Mouse (Mus musculus) CD4-positive, CD25-positive, alpha-beta regulatory T cell, adult 4 months (primary cell): ENCODE data around the gene Tekt4. TPM values are rescaled to one million over a fixed set of nuclear protein-coding genes. Genes with fewer than 3 reads are reported as not detected.

Experiments
- ATAC-seq: one replicate; pipeline ENCODE4 v1.8.0; 2017
- polyA plus RNA-seq, 2 experiments: library from polyadenylated mRNA; unstranded; fragments of 100-300 nt; shearing (Covaris generic); gene quantifications; one replicate each; pipeline ENCODE4 v1.2.1; 2017

Tekt4 gene
- polyA plus RNA-seq, 2 experiments from 2014 or later = not detected

DNA sequence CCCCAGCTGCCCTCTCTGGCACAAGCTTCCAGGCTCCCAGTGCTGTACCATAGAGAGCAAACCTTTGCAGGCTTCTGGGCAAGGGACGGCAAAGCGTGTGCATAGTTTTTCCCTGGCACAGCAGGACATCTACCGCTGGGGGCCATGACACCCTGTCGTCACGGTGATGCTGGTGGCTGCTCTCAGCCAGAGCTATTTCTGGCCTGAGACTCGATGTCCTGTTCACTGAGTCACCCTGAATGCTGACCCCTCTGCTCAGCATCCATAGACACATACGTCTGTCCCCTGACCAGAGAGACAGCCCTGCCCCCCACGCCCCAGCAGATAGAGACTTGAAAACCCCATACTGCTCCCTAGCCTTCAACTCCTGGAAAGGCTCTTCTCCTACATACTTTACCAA, 25.7 kb downstream of the Tekt4 start:
- no peak for ATAC-seq

DNA sequence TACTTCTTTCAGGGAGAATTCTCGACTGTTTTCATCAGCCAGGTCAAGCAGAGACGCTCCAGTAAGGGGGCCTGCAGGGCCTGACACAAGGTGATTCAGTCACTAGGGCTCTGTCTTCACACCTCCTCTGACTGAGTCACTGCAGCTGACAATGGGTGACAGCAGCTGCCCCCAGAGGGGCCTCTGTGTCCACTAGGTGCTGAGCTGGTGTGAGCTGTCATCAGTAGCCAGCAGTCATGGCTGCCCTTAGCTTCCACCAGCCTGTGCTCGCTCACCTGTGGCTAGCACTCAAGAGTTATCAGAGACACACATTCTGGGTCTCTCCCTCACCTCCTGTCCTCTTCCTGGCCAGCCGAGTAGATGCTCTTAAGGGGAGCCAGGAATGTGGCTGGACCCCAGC, 26.4 kb downstream of the Tekt4 start:
- ATAC-seq = no peak

- ATAC-seq = no peak
These were observed 27.7 kb downstream of the Tekt4 start for GRCm38 (mm10) chr17:25482092-25482491.

GRCm38 (mm10) chr17:25497013-25497412, 42.6 kb downstream of the Tekt4 start, which contains the start of gene Sstr5:
Gene Sstr5, minus strand, starts transcription at chr17:25497288.
- no peak for ATAC-seq

- no peak for ATAC-seq
These were observed 48.2 kb downstream of the Tekt4 start for GRCm38 (mm10) chr17:25502599-25502998.

DNA sequence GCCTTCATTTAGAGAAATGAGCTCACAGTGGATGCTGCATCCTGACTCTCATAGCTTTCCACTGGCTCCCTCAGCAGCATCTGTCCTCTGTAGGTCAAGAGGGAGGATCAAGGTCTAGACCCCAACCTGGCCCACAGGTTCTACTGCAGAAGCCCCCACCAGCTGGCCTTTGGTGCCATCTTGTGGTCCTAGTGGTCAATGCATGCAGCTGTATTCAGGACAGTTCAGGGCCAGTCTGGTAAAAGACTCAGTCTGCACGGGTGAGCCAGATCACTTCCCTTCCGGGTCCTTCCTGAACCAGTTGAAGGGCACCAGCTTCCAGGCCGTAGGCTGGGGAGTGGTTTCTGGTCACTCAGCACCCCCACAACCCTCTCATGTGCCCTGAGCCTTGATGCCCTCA, 53.4 kb downstream of the Tekt4 start:
- no peak for ATAC-seq

DNA sequence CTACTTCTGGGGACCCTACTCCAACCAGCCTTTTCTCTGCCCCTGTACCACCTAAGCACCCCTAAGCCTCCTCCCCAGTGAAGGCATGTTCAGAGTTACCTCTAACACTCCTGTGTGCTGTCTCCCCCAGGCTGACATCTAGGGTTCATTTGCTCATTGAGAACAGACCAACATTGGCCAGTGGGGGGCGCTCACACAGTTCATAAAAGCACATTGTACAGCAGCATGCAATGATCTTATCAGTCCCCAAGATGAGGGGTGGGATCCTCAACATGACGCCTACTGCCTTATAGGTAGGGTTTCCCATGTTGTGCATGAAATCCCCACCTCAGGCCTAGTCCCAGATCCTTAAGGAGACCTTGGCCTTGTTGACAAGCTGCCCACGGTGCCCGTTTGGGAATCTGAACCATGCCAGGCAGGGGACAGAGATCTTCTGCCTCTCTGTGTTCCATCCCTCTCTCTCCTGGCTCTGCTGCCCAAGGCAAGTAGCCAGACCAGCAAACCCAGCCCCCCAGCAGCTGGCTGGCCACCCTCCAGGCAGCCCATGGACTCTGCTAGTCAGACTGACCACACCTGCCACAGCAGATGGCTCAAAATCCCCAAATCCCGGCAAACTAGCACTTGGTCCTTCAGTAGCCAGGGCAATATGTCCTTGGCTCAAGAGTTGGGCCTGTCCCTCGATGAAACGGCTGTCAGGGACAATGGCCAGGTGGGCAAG, 54.6 kb downstream of the Tekt4 start:
- no peak for ATAC-seq

- ATAC-seq = no peak
These were observed 55.8 kb downstream of the Tekt4 start for GRCm38 (mm10) chr17:25510074-25510830.

DNA sequence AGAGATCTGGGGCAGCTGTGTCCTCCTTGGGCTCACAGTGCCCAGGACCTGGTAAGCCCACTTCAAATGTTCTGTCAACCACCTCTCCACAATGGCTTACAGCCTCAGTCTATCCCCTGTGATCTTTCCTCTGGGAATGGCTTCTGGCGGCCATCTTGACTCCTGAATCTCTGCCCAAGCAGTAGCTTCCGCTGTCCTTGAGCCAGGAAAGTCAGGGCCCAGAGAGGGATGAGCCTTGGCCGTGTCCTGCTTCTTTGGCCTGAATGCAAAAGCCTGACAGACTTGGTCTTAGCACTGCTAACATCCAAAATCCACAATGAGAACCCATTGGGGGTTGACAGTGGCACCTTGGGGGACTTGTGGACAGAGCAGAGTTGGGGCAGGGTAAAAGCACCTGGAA, 57.5 kb downstream of the Tekt4 start:
- ATAC-seq = no peak

GRCm38 (mm10) chr17:25514055-25514454, 59.6 kb downstream of the Tekt4 start:
- ATAC-seq = no peak

- ATAC-seq = no peak
These were observed 61.9 kb downstream of the Tekt4 start for GRCm38 (mm10) chr17:25516315-25516714.

- ATAC-seq = no peak
These were observed 63.7 kb downstream of the Tekt4 start for GRCm38 (mm10) chr17:25518144-25518543.

DNA sequence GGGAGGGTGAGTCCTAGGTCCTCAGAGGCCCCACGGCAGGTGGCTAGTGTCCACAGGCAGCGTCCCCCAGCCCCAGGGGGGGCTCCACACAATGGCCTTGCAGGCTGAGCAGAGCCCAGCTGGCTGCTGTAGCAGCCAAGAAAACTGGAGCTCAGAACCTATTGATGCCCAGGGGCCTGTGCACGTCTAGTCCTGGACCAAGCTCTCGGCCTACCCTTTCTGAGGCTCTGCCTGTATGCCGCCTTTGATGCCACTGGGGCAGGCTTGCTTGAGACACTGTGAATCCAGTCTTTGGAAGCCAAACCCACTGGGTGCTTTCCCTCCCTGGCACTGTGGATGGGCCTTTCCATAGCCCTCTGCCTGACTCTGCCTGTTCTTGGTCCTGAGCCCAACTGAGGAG, 65.1 kb downstream of the Tekt4 start:
- ATAC-seq = no peak

GRCm38 (mm10) chr17:25520492-25520891, 66.1 kb downstream of the Tekt4 start:
- no peak for ATAC-seq

- ATAC-seq = no peak
These were observed 67.7 kb downstream of the Tekt4 start for GRCm38 (mm10) chr17:25522080-25522479.

Other genes with a start within 250 kb of the Tekt4 start
- 10 to 100 TPM; 76.7 to 77.2 TPM for gene Gnptg, start 214.5 kb upstream of the Tekt4 start, polyA plus RNA-seq
- gene Tsr3, start 214.4 kb upstream of the Tekt4 start, polyA plus RNA-seq = 10 to 100 TPM; 35.1 to 36.0 TPM
- 10 to 100 TPM; 14.4 to 31.1 TPM for gene Baiap3, start 198.3 kb upstream of the Tekt4 start, polyA plus RNA-seq
- gene Ube2i, start 180.0 kb upstream of the Tekt4 start, polyA plus RNA-seq = 100 to 1,000 TPM; 417 to 488 TPM
- not detected for gene Prss34, start 156.2 kb upstream of the Tekt4 start, polyA plus RNA-seq
- gene Prss28, start 146.0 kb upstream of the Tekt4 start, polyA plus RNA-seq = not detected
- not detected for gene Prss29, start 136.0 kb upstream of the Tekt4 start, polyA plus RNA-seq
- gene Tpsab1, start 109.1 kb upstream of the Tekt4 start, polyA plus RNA-seq = not detected
- gene Tpsb2, start 88.3 kb upstream of the Tekt4 start, polyA plus RNA-seq = not detected
- gene Tpsg1, start 85.3 kb upstream of the Tekt4 start, polyA plus RNA-seq = not detected
- not detected for gene Cacna1h, start 20.8 kb upstream of the Tekt4 start, polyA plus RNA-seq
- not detected for gene Sstr5, start 42.7 kb downstream of the Tekt4 start, polyA plus RNA-seq
- gene Sox8, start 116.1 kb downstream of the Tekt4 start, polyA plus RNA-seq = not detected
- gene Lmf1, start 124.5 kb downstream of the Tekt4 start, polyA plus RNA-seq = 10 to 100 TPM; 22.0 to 26.0 TPM